Mouse (Mus musculus) ES-E14 (cell line): ENCODE results near the gene Kcnip3.

Source experiments
- CHD2 ChIP-seq: IDR thresholded peaks from 2 replicates; pipeline ENCODE4 v1.6.1; 2014; ENCODE audit warnings: mild to moderate bottlenecking, low read depth, low read length, inconsistent platforms
- HCFC1 ChIP-seq: IDR thresholded peaks from 2 replicates; pipeline ENCODE4 v1.6.1; 2012; ENCODE audit warnings: low read length, inconsistent platforms, borderline replicate concordance; ENCODE audit not compliant: insufficient read depth
- MAFK ChIP-seq: IDR thresholded peaks from 2 replicates; pipeline ENCODE4 v1.6.1; 2014; ENCODE audit warnings: mild to moderate bottlenecking, low read depth, low read length, inconsistent platforms; ENCODE audit not compliant: insufficient read depth
- ZC3H11A ChIP-seq: IDR thresholded peaks from 2 replicates; pipeline ENCODE4 v1.6.1; 2012; ENCODE audit warnings: low read depth, mild to moderate bottlenecking, inconsistent platforms, low read length, borderline replicate concordance
- ZNF384 ChIP-seq: IDR thresholded peaks from 2 replicates; pipeline ENCODE4 v1.6.1; 2012; ENCODE audit warnings: low read depth, low read length, inconsistent platforms

DNA sequence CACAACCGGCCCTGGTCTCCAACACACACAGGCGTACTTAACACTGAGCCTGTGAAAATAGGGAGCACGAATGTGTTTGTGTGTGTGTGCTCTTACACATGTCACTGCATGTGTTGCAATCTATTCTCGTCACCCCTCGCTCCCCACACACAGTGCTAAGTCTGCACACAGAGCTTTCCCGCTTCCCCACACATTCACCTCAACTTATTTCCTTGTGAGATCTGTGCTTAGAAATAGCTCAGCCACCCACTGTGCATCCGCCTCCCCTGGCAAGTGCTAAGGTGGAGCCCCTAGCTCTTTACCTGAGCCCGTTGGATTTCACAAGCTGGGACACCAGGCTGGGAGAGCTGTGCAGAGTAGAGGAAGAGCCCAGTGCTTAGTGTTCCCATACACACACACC, 23.1 kb downstream of the Kcnip3 start:
- TF ChIP-seq CHD2 (no peak), MAFK (no peak), ZNF384 (no peak), ZC3H11A (no peak), HCFC1 (no peak)
